Mouse (Mus musculus): Measurements from ENCODE around the gene Col17a1. TPM values are rescaled to one million over a fixed set of nuclear protein-coding genes. Genes with fewer than 3 reads are reported as not detected.
A peak's percentile ranks its signal among the peaks of the same experiment; 100 is the strongest.

The Col17a1 gene
- 1 to 10 TPM; 1.4 to 2.3 TPM for total RNA-seq (2021)
- long read RNA-seq, experiment 1, full-length matches to known transcripts = 3 of 10 reads
- long read RNA-seq, experiment 1, partial matches to known transcripts = 2 of 10 reads
- long read RNA-seq, experiment 1, other reads (novel, unspliced or antisense) = 5 of 10 reads
- long read RNA-seq, experiment 2, partial matches to known transcripts = 5 of 6 reads
- long read RNA-seq, experiment 2, other reads (novel, unspliced or antisense) = 1 of 6 reads

- DNase-seq (ENCODE audit: low spot score in 2 of 2) = no peak
Measured at GRCm38 (mm10) chr19:47691994-47692393, at the start of gene Col17a1. Col17a1 (minus strand) TSS chr19:47692094.

DNA sequence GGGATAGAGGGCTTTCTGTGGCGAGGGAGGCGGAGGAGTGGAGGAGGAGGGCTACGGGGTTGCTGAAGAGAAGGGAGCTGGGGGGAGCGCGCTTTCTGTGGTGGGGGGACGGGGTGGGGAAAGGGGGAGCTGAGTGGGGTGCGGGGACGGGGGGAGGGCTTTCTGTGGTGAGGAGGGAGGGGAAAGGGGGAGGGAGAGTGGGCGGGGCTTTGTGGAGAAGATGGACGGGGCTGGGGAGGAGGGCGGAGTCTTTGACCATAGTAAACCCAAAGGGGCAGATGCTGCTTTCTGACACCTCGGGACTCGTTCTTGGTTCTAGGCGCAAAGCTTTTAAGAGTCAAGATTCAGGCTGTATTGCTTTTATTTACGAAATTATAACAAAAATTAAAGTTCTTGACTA, 40.0 kb upstream of the Col17a1 start:
- DNase-seq (ENCODE audit: low spot score in 2 of 2) = peak; percentile 58 to 78

GRCm38 (mm10) chr19:47731071-47731881, 39.4 kb upstream of the Col17a1 start, which contains the start of gene Sfr1:
Sfr1 (plus strand) TSS chr19:47731682.
- peak; percentile 99 for DNase-seq (ENCODE audit: low spot score in 2 of 2)

DNA sequence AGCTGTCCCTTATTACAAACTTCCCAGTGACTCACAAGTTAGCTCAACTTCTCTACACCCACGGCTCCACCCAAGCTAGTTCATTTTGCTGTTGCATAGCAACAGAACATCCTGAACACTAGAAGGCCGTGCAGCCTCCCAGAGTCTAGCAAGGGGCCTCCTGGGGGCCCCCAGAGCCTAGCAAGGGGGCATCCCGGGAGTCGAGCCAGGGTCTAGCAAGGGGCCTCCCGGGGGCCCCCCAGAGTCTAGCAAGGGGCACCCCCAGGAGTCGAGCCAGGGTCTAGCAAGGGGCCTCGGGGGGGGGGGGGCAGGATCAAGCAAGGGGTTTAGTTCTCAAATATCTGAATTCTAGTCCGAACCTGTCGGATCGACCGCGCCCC, 38.8 kb upstream of the Col17a1 start:
- DNase-seq (ENCODE audit: low spot score in 2 of 2) = peak; percentile 77 to 83

DNA sequence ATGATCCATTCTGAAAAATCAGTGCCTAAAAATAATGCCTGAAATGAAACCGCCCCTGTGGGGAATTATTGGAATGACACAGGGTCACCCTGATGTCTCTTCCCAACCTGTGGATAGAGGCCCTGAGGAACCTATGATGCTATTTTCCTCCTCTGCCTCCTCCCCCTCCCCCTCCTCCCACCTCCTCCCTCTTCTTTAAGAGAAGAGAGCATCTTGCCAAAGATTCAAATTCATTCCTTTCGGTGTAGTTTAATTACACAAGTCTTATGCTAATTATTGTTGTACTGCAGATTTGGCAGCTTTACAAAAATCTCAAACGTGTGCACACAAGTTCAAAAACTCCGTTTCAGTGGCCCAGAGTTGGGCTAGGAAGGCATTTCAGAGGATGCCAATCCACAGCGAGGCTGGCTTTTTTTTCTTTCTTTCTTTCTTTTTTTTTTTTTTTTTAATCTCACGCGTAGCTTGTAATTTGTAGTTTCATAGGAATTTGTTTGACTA, 33.8 kb upstream of the Col17a1 start:
- no peak for DNase-seq (ENCODE audit: low spot score in 2 of 2)

DNA sequence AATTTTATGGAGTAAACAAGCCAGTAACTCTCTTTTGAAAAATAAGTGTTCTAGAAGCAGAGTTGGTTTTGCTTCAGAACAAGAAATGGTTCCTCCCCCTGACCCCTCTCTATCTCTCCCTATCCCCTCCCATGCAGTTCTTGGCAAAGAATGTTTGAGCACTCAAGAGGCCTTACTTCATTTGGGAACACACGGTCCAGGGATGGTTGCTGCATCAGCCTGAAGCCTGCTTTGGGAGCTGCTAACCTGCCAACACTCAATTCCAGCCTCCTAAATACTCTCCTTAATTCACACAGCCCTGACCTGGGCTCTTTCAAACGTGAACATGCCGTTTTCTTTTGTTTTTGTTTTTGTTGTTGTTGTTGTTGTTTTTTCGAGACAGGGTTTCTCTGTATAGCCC, 33.0 kb upstream of the Col17a1 start:
- no peak for DNase-seq (ENCODE audit: low spot score in 2 of 2)

DNA sequence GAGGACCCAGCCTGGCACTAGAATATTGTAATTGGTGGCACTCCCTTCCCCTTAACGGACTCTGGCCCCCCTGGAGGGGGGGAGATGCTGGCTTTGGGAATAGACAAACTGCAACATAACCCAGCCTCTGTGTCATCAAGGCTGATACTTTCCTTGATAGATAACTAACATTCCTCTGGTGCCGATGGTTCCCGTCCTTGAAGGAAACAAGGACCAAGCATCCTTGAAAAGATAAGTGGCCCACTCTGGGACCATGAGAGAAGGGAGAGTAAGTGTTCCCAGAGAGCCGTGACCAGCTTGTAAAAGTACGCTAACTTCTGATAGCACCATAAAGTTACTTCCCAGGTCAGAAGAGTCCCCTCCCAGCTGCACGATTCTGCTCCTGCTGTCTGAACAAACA, 30.6 kb upstream of the Col17a1 start:
- no peak for DNase-seq (ENCODE audit: low spot score in 2 of 2)

DNA sequence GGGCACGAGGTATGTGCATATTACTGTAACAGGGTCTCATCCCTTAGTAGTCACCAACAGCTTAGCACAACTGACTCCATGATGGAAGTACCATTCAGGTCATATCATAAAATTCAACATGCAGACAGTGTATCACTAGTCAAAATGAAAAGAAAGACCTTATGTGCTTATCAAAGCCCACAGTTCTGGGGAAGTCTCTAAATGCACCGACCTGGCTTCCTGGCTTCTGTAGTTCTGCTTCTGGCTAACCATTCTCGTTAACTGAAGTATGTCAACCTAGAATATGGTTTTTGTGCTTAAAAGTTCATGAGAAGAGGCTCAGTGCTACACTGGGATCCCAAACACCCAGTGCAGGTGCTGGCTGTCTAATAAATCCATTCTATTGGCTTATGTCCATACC, 27.3 kb upstream of the Col17a1 start:
- no peak for DNase-seq (ENCODE audit: low spot score in 2 of 2)

DNA sequence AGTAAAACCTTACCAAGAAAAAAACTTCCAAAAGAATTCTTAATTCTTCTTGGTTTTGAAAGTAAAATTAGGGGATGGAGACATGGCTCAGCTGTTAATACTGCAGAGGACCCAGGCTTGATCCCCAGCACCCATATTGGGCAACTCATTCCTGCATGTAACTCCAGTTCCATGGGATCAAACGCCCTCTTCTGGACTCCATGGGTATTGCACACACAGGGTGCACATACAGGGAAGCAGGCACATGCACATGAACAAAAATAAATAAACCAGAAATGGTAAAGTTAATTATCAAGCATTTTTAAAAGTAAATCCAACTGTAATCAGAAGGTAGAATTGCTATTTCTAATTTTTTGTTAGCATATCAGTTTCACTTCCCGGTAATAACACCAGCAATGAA, 24.2 kb upstream of the Col17a1 start:
- DNase-seq (ENCODE audit: low spot score in 2 of 2) = no peak

- peak in 1 of 2 experiments; percentile 26 for DNase-seq (ENCODE audit: low spot score in 2 of 2)
Measured at GRCm38 (mm10) chr19:47713457-47713856, 21.6 kb upstream of the Col17a1 start.

DNA sequence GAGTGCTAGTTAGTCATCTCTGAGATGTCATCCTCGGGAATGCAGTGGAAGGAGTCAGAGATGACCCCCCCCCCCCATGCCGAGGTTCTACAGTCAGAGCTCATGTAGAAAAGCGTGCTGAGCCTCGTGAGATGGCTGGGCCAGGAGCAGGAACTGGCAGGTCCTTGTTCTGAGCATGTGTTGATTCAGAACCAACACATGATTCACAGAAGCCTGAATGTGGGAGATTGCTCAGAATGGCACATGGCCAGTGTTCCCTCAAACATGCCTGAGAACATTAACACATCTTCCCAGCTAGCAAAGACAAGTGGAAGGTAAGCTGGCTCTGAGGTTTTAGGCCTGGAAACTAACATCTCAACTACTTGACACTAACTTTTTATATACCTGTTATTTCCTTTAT, 18.5 kb upstream of the Col17a1 start:
- DNase-seq (ENCODE audit: low spot score in 2 of 2) = no peak

GRCm38 (mm10) chr19:47705772-47706309, 13.9 kb upstream of the Col17a1 start:
- no peak for DNase-seq (ENCODE audit: low spot score in 2 of 2)

DNA sequence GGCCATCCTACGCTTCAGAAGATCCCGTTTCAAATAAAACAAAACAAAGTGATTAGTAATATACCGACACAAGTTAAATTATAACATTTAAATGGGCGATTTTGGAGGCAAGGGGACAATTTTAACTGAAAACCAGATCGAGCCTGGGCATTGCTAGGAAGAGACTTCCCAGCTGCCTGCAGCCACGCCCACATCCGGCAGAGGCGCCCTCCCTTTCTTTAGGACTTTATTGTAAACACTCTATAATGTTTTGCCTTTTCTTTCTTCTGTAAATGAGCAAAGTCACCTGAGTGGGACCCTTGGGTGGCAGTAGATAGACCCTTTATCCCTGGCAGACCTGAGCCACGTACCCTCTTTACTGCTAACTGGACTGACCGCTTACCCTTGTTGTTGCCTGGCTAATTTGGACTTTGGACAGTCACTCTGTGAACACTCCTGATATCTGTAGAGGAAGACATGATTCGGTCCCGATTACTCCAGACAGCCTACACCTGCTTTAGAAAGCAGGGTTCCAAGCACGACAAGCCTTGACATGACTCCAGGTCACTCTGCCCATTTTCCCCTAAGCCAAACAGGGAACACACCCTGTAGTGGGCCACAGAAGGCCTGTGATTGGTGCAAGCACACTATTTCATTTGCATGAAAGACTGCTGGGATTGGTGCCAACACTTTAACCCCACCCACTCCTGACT, 13.3 kb upstream of the Col17a1 start:
- DNase-seq (ENCODE audit: low spot score in 2 of 2) = no peak

GRCm38 (mm10) chr19:47700509-47700908, 8.6 kb upstream of the Col17a1 start:
- DNase-seq (ENCODE audit: low spot score in 2 of 2) = no peak

- DNase-seq (ENCODE audit: low spot score in 2 of 2) = no peak
Measured at GRCm38 (mm10) chr19:47699743-47700142, 7.8 kb upstream of the Col17a1 start.

GRCm38 (mm10) chr19:47698266-47698665, 6.4 kb upstream of the Col17a1 start:
- no peak for DNase-seq (ENCODE audit: low spot score in 2 of 2)

- no peak for DNase-seq (ENCODE audit: low spot score in 2 of 2)
Measured at GRCm38 (mm10) chr19:47697067-47697466, 5.2 kb upstream of the Col17a1 start.

DNA sequence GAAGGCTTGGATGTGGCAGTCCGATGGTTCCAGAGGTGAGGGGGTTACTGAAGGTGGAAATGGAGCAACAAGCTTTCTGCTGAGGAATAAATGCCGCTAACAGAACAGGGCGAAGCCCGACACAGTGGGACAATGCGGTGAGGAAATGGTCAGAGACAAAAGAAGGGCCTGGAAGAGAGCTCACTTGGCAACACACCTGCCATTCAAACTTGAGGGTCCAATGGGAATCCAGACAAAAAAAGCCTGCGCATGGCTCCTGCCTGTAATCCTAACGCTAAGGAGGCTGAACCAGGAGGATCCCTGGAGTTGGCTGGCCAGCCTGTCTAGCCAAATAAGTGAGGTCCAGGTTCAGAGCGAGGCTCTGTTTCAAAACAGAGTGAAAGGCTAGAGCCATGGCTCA, 4.5 kb upstream of the Col17a1 start:
- no peak for DNase-seq (ENCODE audit: low spot score in 2 of 2)

DNA sequence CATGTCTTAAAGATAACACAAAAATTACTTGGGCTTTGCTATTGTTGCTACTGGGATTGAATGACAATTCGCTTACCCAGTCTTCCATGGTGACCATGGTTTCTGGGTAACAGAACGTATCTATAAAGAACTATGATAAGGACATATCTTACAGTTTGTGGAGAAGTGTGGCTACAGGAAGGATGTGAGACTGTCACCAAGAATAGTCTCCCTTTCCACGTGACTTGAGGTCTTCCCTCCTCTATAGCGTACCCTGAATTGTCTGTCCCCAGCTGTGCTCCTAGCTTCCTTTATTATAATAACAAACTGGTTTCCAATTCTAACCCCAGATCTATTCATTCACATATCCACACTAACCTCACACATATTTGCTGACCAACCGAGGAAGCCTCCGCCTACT, 3.8 kb upstream of the Col17a1 start:
- DNase-seq (ENCODE audit: low spot score in 2 of 2) = no peak

- no peak for DNase-seq (ENCODE audit: low spot score in 2 of 2)
Measured at GRCm38 (mm10) chr19:47689592-47689991, 2.3 kb downstream of the Col17a1 start.

- no peak for DNase-seq (ENCODE audit: low spot score in 2 of 2)
Measured at GRCm38 (mm10) chr19:47678675-47679074, 13.2 kb downstream of the Col17a1 start.

- no peak for DNase-seq (ENCODE audit: low spot score in 2 of 2)
Measured at GRCm38 (mm10) chr19:47674419-47674818, 17.5 kb downstream of the Col17a1 start.

Data from gastrocnemius, postnatal 4 days (tissue).